Mouse (Mus musculus): ENCODE results near the gene Isoc2b. TPM values are rescaled to one million over a fixed set of nuclear protein-coding genes. Genes with fewer than 3 reads are reported as not detected.
"Not testable (repeated sequence)": the region's sequence is repeated elsewhere in the genome, so short reads cannot be mapped to it uniquely, and the experiment has no call there.

Gene Isoc2b
- polyA plus RNA-seq, 1 experiment from 2014 or later, result 2.9 TPM

- WGBS, result under 1% methylated on average over 62 of the region's 62 CpGs
- ATAC-seq (ENCODE audit: low FRiP score), result peak; percentile 99
Measured at GRCm38 (mm10) chr7:4812303-4813104, 57.6 kb downstream of the Isoc2b start, which contains the start of gene Ube2s. Ube2s (minus strand) TSS chr7:4812590.

GRCm38 (mm10) chr7:4811842-4812302, 58.2 kb downstream of the Isoc2b start:
- H3K4me2 ChIP-seq (replicated peaks; ENCODE audit: low read depth, low read length), result peak overlapping the region; percentile 64

More at GRCm38 (mm10) chr7:4812303-4813104, 57.6 kb downstream of the Isoc2b start, which contains the start of gene Ube2s:
- Histone ChIP-seq H3K27ac (ENCODE audit: low read depth, low read length) (peak within 1 kb of the TSS; percentile 95), H3K27me3 (ENCODE audit: control insufficient read depth, insufficient read depth, low read length) (no peaks in the 10 kb centered on the region), H3K36me3 (ENCODE audit: control insufficient read depth, insufficient read depth, low read length) (peaks cover 2% of the 10 kb centered on the region; the same call in 1 of the 2 replicates), H3K9ac (ENCODE audit: low read depth, low read length) (peak within 1 kb of the TSS; percentile 99), H3K4me3 (ENCODE audit: low read depth, low read length) (peak within 1 kb of the TSS; percentile 99), H3K9me3 (ENCODE audit: control insufficient read depth, low read length) (no peaks in the 10 kb centered on the region), H3K4me1 (replicated peaks; ENCODE audit: control insufficient read depth, insufficient read depth, low read length) (peaks cover 3% of the 10 kb centered on the region), H3K4me2 (replicated peaks; ENCODE audit: low read depth, low read length) (peak within 1 kb of the TSS; percentile 64)
- DNase-seq (ENCODE audit: low spot score), result peak; percentile 100

GRCm38 (mm10) chr7:4811131-4811530, 58.9 kb downstream of the Isoc2b start:
- Histone ChIP-seq H3K4me3 (ENCODE audit: low read depth, low read length) (peak overlapping the region; percentile 99), H3K4me2 (replicated peaks; ENCODE audit: low read depth, low read length) (peak overlapping the region; percentile 64), H3K9ac (ENCODE audit: low read depth, low read length) (peak overlapping the region; percentile 99)
- H3K4me1 ChIP-seq (replicated peaks; ENCODE audit: control insufficient read depth, insufficient read depth, low read length); H3K9me3 ChIP-seq (ENCODE audit: control insufficient read depth, low read length); H3K27ac ChIP-seq (ENCODE audit: low read depth, low read length); ATAC-seq (ENCODE audit: low FRiP score); H3K27me3 ChIP-seq (ENCODE audit: control insufficient read depth, insufficient read depth, low read length); DNase-seq (ENCODE audit: low spot score); H3K36me3 ChIP-seq (ENCODE audit: control insufficient read depth, insufficient read depth, low read length): not testable (repeated sequence)
- WGBS, result 44% methylated on average over 10 of the region's 10 CpGs

More at GRCm38 (mm10) chr7:4811842-4812302, 58.2 kb downstream of the Isoc2b start:
- Histone ChIP-seq H3K27ac (ENCODE audit: low read depth, low read length) (peak overlapping the region; percentile 95), H3K4me3 (ENCODE audit: low read depth, low read length) (peak overlapping the region; percentile 99), H3K4me1 (replicated peaks; ENCODE audit: control insufficient read depth, insufficient read depth, low read length) (peaks cover 3% of the 10 kb centered on the region), H3K9me3 (ENCODE audit: control insufficient read depth, low read length) (no peaks in the 10 kb centered on the region), H3K36me3 (ENCODE audit: control insufficient read depth, insufficient read depth, low read length) (peaks cover 5% of the 10 kb centered on the region; the same call in 1 of the 2 replicates), H3K9ac (ENCODE audit: low read depth, low read length) (peak overlapping the region; percentile 99), H3K27me3 (ENCODE audit: control insufficient read depth, insufficient read depth, low read length) (no peaks in the 10 kb centered on the region)
- ATAC-seq (ENCODE audit: low FRiP score) (0 out of 2 replicates have a peak, but pooled peaks have one; percentile 0), DNase-seq (ENCODE audit: low spot score) (peak; percentile 56)
- WGBS, result under 1% methylated on average over 27 of the region's 36 CpGs

GRCm38 (mm10) chr7:4806716-4807115, 63.3 kb downstream of the Isoc2b start:
- Histone ChIP-seq H3K9me3 (ENCODE audit: control insufficient read depth, low read length) (no peaks in the 10 kb centered on the region), H3K4me3 (ENCODE audit: low read depth, low read length) (no peak overlapping the region), H3K4me2 (replicated peaks; ENCODE audit: low read depth, low read length) (no peak overlapping the region), H3K4me1 (replicated peaks; ENCODE audit: control insufficient read depth, insufficient read depth, low read length) (peaks cover 3% of the 10 kb centered on the region), H3K9ac (ENCODE audit: low read depth, low read length) (no peak overlapping the region), H3K27ac (ENCODE audit: low read depth, low read length) (no peak overlapping the region), H3K36me3 (ENCODE audit: control insufficient read depth, insufficient read depth, low read length) (peaks cover 5% of the 10 kb centered on the region; the same call in 1 of the 2 replicates), H3K27me3 (ENCODE audit: control insufficient read depth, insufficient read depth, low read length) (no peaks in the 10 kb centered on the region)
- WGBS, result 95% methylated on average over 7 of the region's 7 CpGs
- ATAC-seq (ENCODE audit: low FRiP score), result no peak
- peak; percentile 55 for DNase-seq (ENCODE audit: low spot score)

- Histone ChIP-seq H3K4me1 (replicated peaks; ENCODE audit: control insufficient read depth, insufficient read depth, low read length) (no peaks in the 10 kb centered on the region), H3K4me2 (replicated peaks; ENCODE audit: low read depth, low read length) (no peak overlapping the region), H3K27me3 (ENCODE audit: control insufficient read depth, insufficient read depth, low read length) (no peaks in the 10 kb centered on the region), H3K4me3 (ENCODE audit: low read depth, low read length) (no peak overlapping the region), H3K9ac (ENCODE audit: low read depth, low read length) (no peak overlapping the region), H3K27ac (ENCODE audit: low read depth, low read length) (no peak overlapping the region), H3K9me3 (ENCODE audit: control insufficient read depth, low read length) (no peaks in the 10 kb centered on the region), H3K36me3 (ENCODE audit: control insufficient read depth, insufficient read depth, low read length) (peaks cover 7% of the 10 kb centered on the region)
- no peak for DNase-seq (ENCODE audit: low spot score)
- no peak for ATAC-seq (ENCODE audit: low FRiP score)
Measured at GRCm38 (mm10) chr7:4802247-4802646, 67.8 kb downstream of the Isoc2b start.

GRCm38 (mm10) chr7:4795767-4796433, 74.2 kb downstream of the Isoc2b start:
- 77% methylated on average over 7 of the region's 7 CpGs for WGBS
- Histone ChIP-seq H3K9me3 (ENCODE audit: control insufficient read depth, low read length) (no peaks in the 10 kb centered on the region), H3K4me2 (replicated peaks; ENCODE audit: low read depth, low read length) (no peak overlapping the region), H3K27ac (ENCODE audit: low read depth, low read length) (0 out of 2 replicates have a peak overlapping the region, but pooled peaks have one; percentile 17), H3K4me3 (ENCODE audit: low read depth, low read length) (no peak overlapping the region), H3K4me1 (replicated peaks; ENCODE audit: control insufficient read depth, insufficient read depth, low read length) (no peaks in the 10 kb centered on the region), H3K36me3 (ENCODE audit: control insufficient read depth, insufficient read depth, low read length) (peaks cover 8% of the 10 kb centered on the region; the same call in 1 of the 2 replicates), H3K27me3 (ENCODE audit: control insufficient read depth, insufficient read depth, low read length) (no peaks in the 10 kb centered on the region; the same call in 1 of the 2 replicates), H3K9ac (ENCODE audit: low read depth, low read length) (no peak overlapping the region)
- ATAC-seq (ENCODE audit: low FRiP score) (0 out of 2 replicates have a peak, but pooled peaks have one; percentile 11), DNase-seq (ENCODE audit: low spot score) (peak; percentile 50)

Other genes starting within 250 kb of the Isoc2b start
- 3.2 and 3.3 TPM in 2 replicates for gene Tmem86b, start 238.8 kb downstream of the Isoc2b start, polyA plus RNA-seq (2014; fragmentation: Nextera tagmentation; extraction: Ambion mirVana)
- 6.0 and 8.1 TPM in 2 replicates for gene Ppp6r1, start 211.2 kb downstream of the Isoc2b start, polyA plus RNA-seq (2014; fragmentation: Nextera tagmentation; extraction: Ambion mirVana)
- 112 and 114 TPM in 2 replicates for gene Hspbp1, start 185.2 kb downstream of the Isoc2b start, polyA plus RNA-seq (2014; fragmentation: Nextera tagmentation; extraction: Ambion mirVana)
- gene Brsk1, start 179.7 kb downstream of the Isoc2b start, polyA plus RNA-seq (2014; fragmentation: Nextera tagmentation; extraction: Ambion mirVana), result 3.1 and 5.1 TPM in 2 replicates
- gene Tmem150b, start 145.0 kb downstream of the Isoc2b start, polyA plus RNA-seq (2014; fragmentation: Nextera tagmentation; extraction: Ambion mirVana), result 0.22 and 0.26 TPM in 2 replicates
- 64.3 and 69.2 TPM in 2 replicates for gene Kmt5c, start 130.1 kb downstream of the Isoc2b start, polyA plus RNA-seq (2014; fragmentation: Nextera tagmentation; extraction: Ambion mirVana)
- gene Cox6b2, start 117.2 kb downstream of the Isoc2b start, polyA plus RNA-seq (2014; fragmentation: Nextera tagmentation; extraction: Ambion mirVana), result 28.0 and 28.5 TPM in 2 replicates
- gene Fam71e2, start 99.0 kb downstream of the Isoc2b start, polyA plus RNA-seq (2014; fragmentation: Nextera tagmentation; extraction: Ambion mirVana), result not detected in 2 replicates
- 0.08 and 0.14 TPM in 2 replicates for gene Il11, start 87.4 kb downstream of the Isoc2b start, polyA plus RNA-seq (2014; fragmentation: Nextera tagmentation; extraction: Ambion mirVana)
- not detected in 2 replicates for gene Tmem190, start 87.3 kb downstream of the Isoc2b start, polyA plus RNA-seq (2014; fragmentation: Nextera tagmentation; extraction: Ambion mirVana)
- gene Tmem238, start 80.6 kb downstream of the Isoc2b start, polyA plus RNA-seq (2014; fragmentation: Nextera tagmentation; extraction: Ambion mirVana), result 0.78 and 0.93 TPM in 2 replicates
- gene Rpl28, start 77.4 kb downstream of the Isoc2b start, polyA plus RNA-seq (2014; fragmentation: Nextera tagmentation; extraction: Ambion mirVana), result 186 and 191 TPM in 2 replicates
- 400 and 452 TPM in 2 replicates for gene Ube2s, start 57.7 kb downstream of the Isoc2b start, polyA plus RNA-seq (2014; fragmentation: Nextera tagmentation; extraction: Ambion mirVana)
- gene Shisa7, start 25.6 kb downstream of the Isoc2b start, polyA plus RNA-seq (2014; fragmentation: Nextera tagmentation; extraction: Ambion mirVana), result 2.9 and 4.1 TPM in 2 replicates
- 1.1 TPM in 2 replicates for gene Isoc2a, start 6.9 kb upstream of the Isoc2b start, polyA plus RNA-seq (2014; fragmentation: Nextera tagmentation; extraction: Ambion mirVana)
- 0.11 TPM in 1 of 2 replicates, not detected in the other for gene Gm36210, start 36.3 kb upstream of the Isoc2b start, polyA plus RNA-seq (2014; fragmentation: Nextera tagmentation; extraction: Ambion mirVana)
- gene Zfp628, start 45.0 kb upstream of the Isoc2b start, polyA plus RNA-seq (2014; fragmentation: Nextera tagmentation; extraction: Ambion mirVana), result 4.0 and 4.2 TPM in 2 replicates
- gene Nat14, start 51.8 kb upstream of the Isoc2b start, polyA plus RNA-seq (2014; fragmentation: Nextera tagmentation; extraction: Ambion mirVana), result 7.1 and 7.3 TPM in 2 replicates
- gene Ssc5d, start 55.5 kb upstream of the Isoc2b start, polyA plus RNA-seq (2014; fragmentation: Nextera tagmentation; extraction: Ambion mirVana), result 1.1 and 1.4 TPM in 2 replicates
- gene Sbk2, start 94.1 kb upstream of the Isoc2b start, polyA plus RNA-seq (2014; fragmentation: Nextera tagmentation; extraction: Ambion mirVana), result 0.07 and 0.09 TPM in 2 replicates
- 0.04 TPM in 1 of 2 replicates, not detected in the other for gene Sbk3, start 100.9 kb upstream of the Isoc2b start, polyA plus RNA-seq (2014; fragmentation: Nextera tagmentation; extraction: Ambion mirVana)
- gene Zfp579, start 125.9 kb upstream of the Isoc2b start, polyA plus RNA-seq (2014; fragmentation: Nextera tagmentation; extraction: Ambion mirVana), result 45.0 and 61.0 TPM in 2 replicates
- 7.5 and 10.6 TPM in 2 replicates for gene Zfp524, start 144.2 kb upstream of the Isoc2b start, polyA plus RNA-seq (2014; fragmentation: Nextera tagmentation; extraction: Ambion mirVana)
- gene Fiz1, start 144.4 kb upstream of the Isoc2b start, polyA plus RNA-seq (2014; fragmentation: Nextera tagmentation; extraction: Ambion mirVana), result 38.2 and 43.2 TPM in 2 replicates
- gene Gm44973, start 145.2 kb upstream of the Isoc2b start, polyA plus RNA-seq (2014; fragmentation: Nextera tagmentation; extraction: Ambion mirVana), result 0.19 and 1.8 TPM in 2 replicates
- 5.7 and 8.6 TPM in 2 replicates for gene Zfp865, start 150.1 kb upstream of the Isoc2b start, polyA plus RNA-seq (2014; fragmentation: Nextera tagmentation; extraction: Ambion mirVana)
- gene Ccdc106, start 150.3 kb upstream of the Isoc2b start, polyA plus RNA-seq (2014; fragmentation: Nextera tagmentation; extraction: Ambion mirVana), result 7.2 and 8.6 TPM in 2 replicates
- gene 4632433K11Rik, start 163.9 kb upstream of the Isoc2b start, polyA plus RNA-seq (2014; fragmentation: Nextera tagmentation; extraction: Ambion mirVana), result not detected in 2 replicates
- 3.1 and 4.3 TPM in 2 replicates for gene Zfp784, start 168.2 kb upstream of the Isoc2b start, polyA plus RNA-seq (2014; fragmentation: Nextera tagmentation; extraction: Ambion mirVana)
- gene Zfp580, start 181.3 kb upstream of the Isoc2b start, polyA plus RNA-seq (2014; fragmentation: Nextera tagmentation; extraction: Ambion mirVana), result 32.4 and 37.5 TPM in 2 replicates
- gene U2af2, start 191.9 kb upstream of the Isoc2b start, polyA plus RNA-seq (2014; fragmentation: Nextera tagmentation; extraction: Ambion mirVana), result 161 and 162 TPM in 2 replicates
- gene Epn1, start 210.0 kb upstream of the Isoc2b start, polyA plus RNA-seq (2014; fragmentation: Nextera tagmentation; extraction: Ambion mirVana), result 54.2 and 55.3 TPM in 2 replicates
- gene Rfpl4, start 246.7 kb upstream of the Isoc2b start, polyA plus RNA-seq (2014; fragmentation: Nextera tagmentation; extraction: Ambion mirVana), result not detected in 2 replicates